Mouse (Mus musculus): Measurements from ENCODE around the gene Slc36a3. TPM values are rescaled to one million over a fixed set of nuclear protein-coding genes. Genes with fewer than 3 reads are reported as not detected.

The Slc36a3 gene
- polyA plus RNA-seq, 1 experiment, result not detected

- Histone ChIP-seq H3K4me2 (ENCODE audit: low read depth) (peak overlapping the region; percentile 23), H3K79me2 (ENCODE audit: control insufficient read depth, insufficient read depth) (no peaks in the 10 kb centered on the region), H3K27me3 (ENCODE audit: control insufficient read depth, insufficient read depth, insufficient read length) (peaks cover 24% of the 10 kb centered on the region), H3ac (ENCODE audit: control insufficient read depth, insufficient read length) (no peak overlapping the region), H3K4me3 (no peak overlapping the region), H3K36me3 (ENCODE audit: control insufficient read depth, insufficient read depth) (no peaks in the 10 kb centered on the region)
- TF ChIP-seq USF1 (IDR thresholded peaks at IDR 0.05; ENCODE audit: low read depth) (no peak), MYOG (IDR thresholded peaks at IDR 0.05; ENCODE audit: control insufficient read depth in 1 of 3, insufficient read depth in 1 of 3, insufficient read length in 2 of 3, low read depth in 2 of 3) (no peak), SRF (IDR thresholded peaks at IDR 0.05; ENCODE audit: control insufficient read depth, insufficient read length, low read depth) (no peak), TCF3 (IDR thresholded peaks at IDR 0.05; ENCODE audit: insufficient read length, low read depth) (no peak), POLR2AphosphoS2 (IDR thresholded peaks at IDR 0.05; ENCODE audit: insufficient read length, low read depth) (no peak), TCF12 (IDR thresholded peaks at IDR 0.05; ENCODE audit: insufficient read depth, poor library complexity, severe bottlenecking) (no peak), MAX (IDR thresholded peaks at IDR 0.05; ENCODE audit: low read depth) (no peak), MYOD1 (IDR thresholded peaks at IDR 0.05; ENCODE audit: control insufficient read depth in 1 of 3, insufficient read length in 2 of 3, low read depth in 2 of 3) (no peak), REST (IDR thresholded peaks at IDR 0.05; ENCODE audit: insufficient read depth, insufficient read length) (no peak), CEBPB (IDR thresholded peaks at IDR 0.05; ENCODE audit: insufficient read depth, poor library complexity, severe bottlenecking) (no peak), E2F4 (IDR thresholded peaks at IDR 0.05; ENCODE audit: insufficient read depth) (no peak), POLR2A (IDR thresholded peaks at IDR 0.05; ENCODE audit: insufficient read length, low read depth) (no peak)
These were observed 36.3 kb upstream of the Slc36a3 start for GRCm38 (mm10) chr11:55187777-55188176.

- Histone ChIP-seq H3K79me2 (ENCODE audit: control insufficient read depth, insufficient read depth) (no peaks in the 10 kb centered on the region), H3K4me2 (ENCODE audit: low read depth) (peak overlapping the region; percentile 23), H3K36me3 (ENCODE audit: control insufficient read depth, insufficient read depth) (no peaks in the 10 kb centered on the region), H3K27me3 (ENCODE audit: control insufficient read depth, insufficient read depth, insufficient read length) (peaks cover 24% of the 10 kb centered on the region), H3K4me3 (no peak overlapping the region), H3ac (ENCODE audit: control insufficient read depth, insufficient read length) (no peak overlapping the region)
- TF ChIP-seq TCF3 (IDR thresholded peaks at IDR 0.05; ENCODE audit: insufficient read length, low read depth) (no peak), POLR2AphosphoS2 (IDR thresholded peaks at IDR 0.05; ENCODE audit: insufficient read length, low read depth) (no peak), MYOD1 (IDR thresholded peaks at IDR 0.05; ENCODE audit: control insufficient read depth in 1 of 3, insufficient read length in 2 of 3, low read depth in 2 of 3) (peak in 1 of 3 experiments; percentile 46), MYOG (IDR thresholded peaks at IDR 0.05; ENCODE audit: control insufficient read depth in 1 of 3, insufficient read depth in 1 of 3, insufficient read length in 2 of 3, low read depth in 2 of 3) (peak in 2 of 3 experiments; percentile 3 to 36)
These were observed 35.8 kb upstream of the Slc36a3 start for GRCm38 (mm10) chr11:55187292-55187691.

GRCm38 (mm10) chr11:55184733-55185291 lies 33.3 kb upstream of the Slc36a3 start, which contains the start of gene Slc36a2:
Gene Slc36a2, minus strand, starts transcription at chr11:55185077.
- H3K4me2 ChIP-seq (ENCODE audit: low read depth), result peak within 1 kb of the TSS; percentile 12
- no peak within 1 kb of the TSS for H3ac ChIP-seq (ENCODE audit: control insufficient read depth, insufficient read length)
- H3K36me3 ChIP-seq (ENCODE audit: control insufficient read depth, insufficient read depth), result no peaks in the 10 kb centered on the region
- TF ChIP-seq REST (IDR thresholded peaks at IDR 0.05; ENCODE audit: insufficient read depth, insufficient read length), result no peak
- TF ChIP-seq SRF (IDR thresholded peaks at IDR 0.05; ENCODE audit: control insufficient read depth, insufficient read length, low read depth), result no peak
- TF ChIP-seq USF1 (IDR thresholded peaks at IDR 0.05; ENCODE audit: low read depth), result no peak
- TF ChIP-seq POLR2A (IDR thresholded peaks at IDR 0.05; ENCODE audit: insufficient read length, low read depth), result no peak
- no peak for TF ChIP-seq TCF12 (IDR thresholded peaks at IDR 0.05; ENCODE audit: insufficient read depth, poor library complexity, severe bottlenecking)
- no peak for TF ChIP-seq TCF3 (IDR thresholded peaks at IDR 0.05; ENCODE audit: insufficient read length, low read depth)
- no peak for TF ChIP-seq CEBPB (IDR thresholded peaks at IDR 0.05; ENCODE audit: insufficient read depth, poor library complexity, severe bottlenecking)
- H3K79me2 ChIP-seq (ENCODE audit: control insufficient read depth, insufficient read depth), result no peaks in the 10 kb centered on the region
- no peak within 1 kb of the TSS for H3K4me3 ChIP-seq
- peaks cover 18% of the 10 kb centered on the region for H3K27me3 ChIP-seq (ENCODE audit: control insufficient read depth, insufficient read depth, insufficient read length)

GRCm38 (mm10) chr11:55184246-55184645 lies 32.7 kb upstream of the Slc36a3 start:
- H3ac ChIP-seq (ENCODE audit: control insufficient read depth, insufficient read length), result no peak overlapping the region
- no peak overlapping the region for H3K4me3 ChIP-seq
- TF ChIP-seq TCF12 (IDR thresholded peaks at IDR 0.05; ENCODE audit: insufficient read depth, poor library complexity, severe bottlenecking) (no peak), E2F4 (IDR thresholded peaks at IDR 0.05; ENCODE audit: insufficient read depth) (no peak), SRF (IDR thresholded peaks at IDR 0.05; ENCODE audit: control insufficient read depth, insufficient read length, low read depth) (no peak), REST (IDR thresholded peaks at IDR 0.05; ENCODE audit: insufficient read depth, insufficient read length) (no peak), POLR2AphosphoS2 (IDR thresholded peaks at IDR 0.05; ENCODE audit: insufficient read length, low read depth) (no peak), TCF3 (IDR thresholded peaks at IDR 0.05; ENCODE audit: insufficient read length, low read depth) (no peak), MYOD1 (IDR thresholded peaks at IDR 0.05; ENCODE audit: control insufficient read depth in 1 of 3, insufficient read length in 2 of 3, low read depth in 2 of 3) (no peak), MYOG (IDR thresholded peaks at IDR 0.05; ENCODE audit: control insufficient read depth in 1 of 3, insufficient read depth in 1 of 3, insufficient read length in 2 of 3, low read depth in 2 of 3) (no peak), CEBPB (IDR thresholded peaks at IDR 0.05; ENCODE audit: insufficient read depth, poor library complexity, severe bottlenecking) (no peak), USF1 (IDR thresholded peaks at IDR 0.05; ENCODE audit: low read depth) (no peak), MAX (IDR thresholded peaks at IDR 0.05; ENCODE audit: low read depth) (no peak), POLR2A (IDR thresholded peaks at IDR 0.05; ENCODE audit: insufficient read length, low read depth) (no peak)
- H3K4me2 ChIP-seq (ENCODE audit: low read depth), result no peak overlapping the region
- no peaks in the 10 kb centered on the region for H3K79me2 ChIP-seq (ENCODE audit: control insufficient read depth, insufficient read depth)
- H3K27me3 ChIP-seq (ENCODE audit: control insufficient read depth, insufficient read depth, insufficient read length), result peaks cover 16% of the 10 kb centered on the region
- no peaks in the 10 kb centered on the region for H3K36me3 ChIP-seq (ENCODE audit: control insufficient read depth, insufficient read depth)

GRCm38 (mm10) chr11:55183124-55183523 lies 31.6 kb upstream of the Slc36a3 start:
- no peak for TF ChIP-seq MYOG (IDR thresholded peaks at IDR 0.05; ENCODE audit: control insufficient read depth in 1 of 3, insufficient read depth in 1 of 3, insufficient read length in 2 of 3, low read depth in 2 of 3)
- no peak for TF ChIP-seq USF1 (IDR thresholded peaks at IDR 0.05; ENCODE audit: low read depth)
- no peak for TF ChIP-seq E2F4 (IDR thresholded peaks at IDR 0.05; ENCODE audit: insufficient read depth)
- Histone ChIP-seq H3K27me3 (ENCODE audit: control insufficient read depth, insufficient read depth, insufficient read length) (peaks cover 16% of the 10 kb centered on the region), H3ac (ENCODE audit: control insufficient read depth, insufficient read length) (no peak overlapping the region), H3K4me3 (no peak overlapping the region), H3K36me3 (ENCODE audit: control insufficient read depth, insufficient read depth) (no peaks in the 10 kb centered on the region), H3K4me2 (ENCODE audit: low read depth) (no peak overlapping the region), H3K79me2 (ENCODE audit: control insufficient read depth, insufficient read depth) (no peaks in the 10 kb centered on the region)
